Mouse (Mus musculus) cerebellum, adult 2 months (tissue): ENCODE results near the gene Ifitm6. TPM values are rescaled to one million over a fixed set of nuclear protein-coding genes. Genes with fewer than 3 reads are reported as not detected.
"Not testable (repeated sequence)": the region's sequence is repeated elsewhere in the genome, so short reads cannot be mapped to it uniquely, and the experiment has no call there.

Experiments used
- DNase-seq, 2 experiments: peaks; one replicate each; pipeline ENCODE4 v3.0.0; 2021
- H3K27ac ChIP-seq: fragments of 200-500 bp; 2 replicates; pipeline ENCODE4 v1.5.1; 2012; ENCODE audit warnings: low read length, control low read depth, inconsistent platforms; ENCODE audit not compliant: insufficient read depth
- H3K27me3 ChIP-seq: fragments of 200-500 bp; 2 replicates; pipeline ENCODE4 v1.6.1; 2012; ENCODE audit warnings: inconsistent platforms, mild to moderate bottlenecking, low read length, moderate library complexity; ENCODE audit not compliant: control insufficient read depth, insufficient read depth
- H3K4me1 ChIP-seq: fragments of 200-500 bp; 2 replicates; pipeline ENCODE4 v1.6.1; 2011; ENCODE audit warnings: low read length; ENCODE audit not compliant: control insufficient read depth, insufficient read depth
- H3K4me3 ChIP-seq: fragments of 200-500 bp; replicated peaks from 2 replicates; pipeline ENCODE3; 2011; ENCODE audit warnings: mild to moderate bottlenecking, low read depth, low read length, control low read depth; ENCODE audit not compliant: insufficient read depth
- CTCF ChIP-seq: fragments of 200-500 bp; IDR thresholded peaks from 2 replicates; pipeline ENCODE4 v1.5.1; 2011; ENCODE audit warnings: low read depth, mild to moderate bottlenecking, control low read depth, low read length, moderate library complexity, borderline replicate concordance; ENCODE audit not compliant: insufficient read depth
- POLR2A ChIP-seq: fragments of 200-500 bp; IDR thresholded peaks from 2 replicates; pipeline ENCODE4 v1.6.1; 2011; ENCODE audit warnings: low read length, control low read depth, borderline replicate concordance; ENCODE audit not compliant: insufficient read depth
- WGBS: fragments of 180-500 bp; shearing (Covaris S2); methylation state at CpG from one replicate; pipeline ENCODE4 v1.1.7; 2018; 5-methylcytosine and 5-hydroxymethylcytosine counted together
- polyA plus RNA-seq: library from polyadenylated mRNA; depleted of rRNA; stranded (reverse); fragments of >200 nt; gene quantifications from 2 replicates; pipeline ENCODE4 v1.2.3, GENCODE M21; 2012

Gene Ifitm6
- polyA plus RNA-seq, 1 experiment, result 0.56 TPM

DNA sequence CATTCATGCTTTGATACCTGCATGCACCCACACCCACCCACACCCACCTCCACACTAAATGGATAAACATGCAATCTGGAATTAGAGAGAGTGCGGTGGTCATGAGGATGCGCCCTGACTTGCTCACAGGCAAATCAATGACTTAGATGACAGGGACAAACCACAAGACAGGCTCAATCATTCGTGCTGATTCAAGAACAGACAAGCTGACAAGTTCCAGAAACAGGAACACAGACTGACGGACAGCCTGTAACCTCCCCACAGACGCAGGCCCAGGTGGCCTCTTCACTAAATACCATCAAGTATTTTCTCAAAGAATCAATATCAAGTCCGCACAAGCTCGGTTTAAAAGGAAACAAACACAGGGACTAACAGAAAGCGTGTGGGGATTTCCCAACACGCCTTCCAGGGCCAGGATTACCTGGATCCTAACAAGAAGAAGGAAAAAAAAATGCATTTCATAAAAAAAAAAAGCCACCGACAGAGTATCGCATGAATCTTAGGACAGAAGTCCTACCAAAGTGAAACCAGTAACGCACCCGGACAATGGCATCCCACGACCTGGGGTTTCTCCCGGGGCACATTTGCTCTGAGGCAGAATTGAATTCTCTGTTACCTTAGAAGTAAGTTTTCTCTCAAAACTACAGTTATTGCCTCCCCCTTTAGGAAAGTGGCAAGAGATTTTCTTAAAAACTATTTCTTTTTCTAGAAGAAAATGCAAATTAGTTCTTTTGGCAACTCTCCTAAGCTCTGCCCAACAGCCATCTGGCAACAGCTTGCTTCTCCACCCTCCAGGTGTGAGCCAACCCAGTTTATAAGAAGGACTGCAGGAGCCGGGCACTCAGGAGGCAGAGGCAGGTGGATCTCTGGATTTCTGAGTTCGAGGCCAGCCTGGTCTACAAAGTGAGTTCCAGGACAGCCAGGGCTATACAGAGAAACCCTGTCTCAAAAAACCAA lies 30.3 kb downstream of the Ifitm6 start:
- Histone ChIP-seq H3K4me3 (no peak overlapping the region), H3K4me1 (no peaks in the 10 kb centered on the region), H3K27ac (no peak overlapping the region), H3K27me3 (no peaks in the 10 kb centered on the region)
- WGBS, result 76% methylated on average over 17 of the region's 17 CpGs
- DNase-seq, result no peak
- no peak for TF ChIP-seq CTCF
- no peak for TF ChIP-seq POLR2A

DNA sequence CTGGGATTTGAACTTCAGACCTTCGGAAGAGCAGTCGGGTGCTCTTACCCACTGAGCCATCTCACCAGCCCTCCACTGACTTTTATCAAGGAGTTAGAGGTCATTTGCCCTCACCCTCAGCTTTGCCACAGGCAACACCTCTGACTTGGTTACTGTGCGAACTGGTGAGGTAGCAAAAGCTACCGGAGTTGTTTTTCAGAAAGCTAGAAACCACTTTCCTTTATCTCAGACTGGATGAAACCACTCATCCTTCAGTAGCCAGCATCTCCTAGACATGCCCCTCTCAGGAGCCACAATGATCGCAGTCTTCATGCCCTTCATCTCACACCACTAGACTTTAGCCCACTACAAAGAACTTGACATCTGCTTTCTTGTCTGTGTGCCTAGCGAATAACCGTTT lies 34.8 kb downstream of the Ifitm6 start:
- no peak overlapping the region for H3K4me3 ChIP-seq
- no peak for DNase-seq
- H3K27me3 ChIP-seq, result no peaks in the 10 kb centered on the region
- H3K4me1 ChIP-seq, result no peaks in the 10 kb centered on the region
- 92% methylated on average over 7 of the region's 7 CpGs for WGBS
- H3K27ac ChIP-seq, result no peak overlapping the region
- TF ChIP-seq POLR2A (no peak), CTCF (no peak)

DNA sequence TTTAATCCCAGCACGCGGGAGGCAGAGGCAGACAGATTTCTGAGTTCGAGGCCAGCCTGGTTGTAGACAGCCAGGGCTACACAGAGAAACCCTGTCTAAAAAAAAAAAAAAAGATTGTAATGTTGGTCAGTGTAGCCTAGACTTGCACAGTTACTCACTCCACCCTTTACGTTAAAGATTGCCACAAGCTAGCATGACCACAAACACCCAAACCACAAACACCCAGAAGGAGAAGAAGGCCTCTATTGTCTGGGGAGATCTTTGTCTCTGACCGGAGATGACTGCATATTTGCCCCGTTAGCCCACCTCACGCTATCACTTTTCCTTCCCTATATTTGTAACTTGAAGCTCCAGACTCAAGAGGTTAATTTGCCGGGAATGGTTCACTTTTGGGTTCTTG lies 36.0 kb downstream of the Ifitm6 start:
- TF ChIP-seq POLR2A (no peak), CTCF (no peak)
- Histone ChIP-seq H3K4me3 (no peak overlapping the region), H3K4me1 (no peaks in the 10 kb centered on the region), H3K27me3 (no peaks in the 10 kb centered on the region), H3K27ac (no peak overlapping the region)
- no peak for DNase-seq
- 95% methylated on average over 8 of the region's 8 CpGs for WGBS

DNA sequence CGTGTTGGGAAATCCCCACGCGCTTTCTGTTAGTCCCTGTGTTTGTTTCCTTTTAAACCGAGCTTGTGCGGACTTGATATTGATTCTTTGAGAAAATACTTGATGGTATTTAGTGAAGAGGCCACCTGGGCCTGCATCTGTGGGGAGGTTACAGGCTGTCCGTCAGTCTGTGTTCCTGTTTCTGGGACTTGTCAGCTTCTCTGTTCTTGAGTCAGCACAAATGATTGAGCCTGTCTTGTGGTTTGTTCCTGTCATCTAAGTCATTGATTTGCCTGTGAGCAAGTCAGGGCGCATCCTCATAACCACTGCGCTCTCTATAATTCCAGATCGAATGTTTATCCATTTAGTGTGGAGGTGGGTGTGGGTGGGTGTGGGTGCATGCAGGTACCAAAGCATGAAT lies 41.0 kb downstream of the Ifitm6 start:
- not testable (repeated sequence) for H3K4me1 ChIP-seq, H3K27me3 ChIP-seq, H3K4me3 ChIP-seq, H3K27ac ChIP-seq, DNase-seq
- 95% methylated on average over 9 of the region's 9 CpGs for WGBS

DNA sequence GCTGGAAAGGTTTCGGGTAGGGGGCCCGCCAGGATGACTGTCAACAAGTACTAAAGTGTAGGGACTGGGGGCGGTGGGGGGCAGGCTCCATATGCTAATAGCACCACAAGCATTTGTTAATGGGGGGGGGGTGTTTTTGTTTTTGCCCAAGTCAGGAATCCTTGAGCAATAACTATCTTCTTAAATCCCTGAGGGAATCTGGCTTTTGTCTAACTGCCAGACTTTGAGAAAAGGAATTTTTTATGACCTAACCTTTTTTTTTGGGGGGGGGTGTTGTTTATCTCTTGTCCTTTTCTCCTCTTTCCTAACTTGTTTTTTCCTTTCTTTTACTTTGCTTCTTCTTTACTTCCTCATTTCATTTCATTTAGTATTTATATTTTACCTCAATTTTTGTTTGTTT lies 42.3 kb downstream of the Ifitm6 start:
- TF ChIP-seq CTCF (no peak), POLR2A (no peak)

DNA sequence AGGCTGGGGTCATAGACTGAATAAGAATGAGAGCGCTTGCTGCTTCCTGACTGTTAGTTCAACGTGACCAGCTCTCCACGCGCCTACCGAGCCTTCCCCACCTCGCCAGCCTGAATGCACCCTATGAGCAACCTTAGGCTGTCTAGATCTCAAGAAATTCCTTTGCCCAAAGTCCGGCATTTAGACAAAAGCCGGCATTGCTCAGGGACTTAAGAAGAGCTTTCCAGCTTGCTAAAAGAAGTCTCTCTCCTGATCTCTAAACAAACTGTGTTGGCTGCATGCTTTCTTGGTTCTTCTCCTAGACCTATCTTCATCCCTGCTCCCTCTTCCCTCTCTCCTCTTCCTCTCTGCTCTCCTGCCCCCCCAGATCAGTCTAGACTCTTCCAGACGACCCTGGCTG lies 42.8 kb downstream of the Ifitm6 start:
- 20% methylated on average over 9 of the region's 9 CpGs for WGBS
- TF ChIP-seq CTCF, result no peak
- TF ChIP-seq POLR2A, result no peak

More for the DNA sequence above, 42.3 kb downstream of the Ifitm6 start:
- no peaks in the 10 kb centered on the region for H3K27me3 ChIP-seq
- H3K27ac ChIP-seq, result no peak overlapping the region
- no peaks in the 10 kb centered on the region for H3K4me1 ChIP-seq
- H3K4me3 ChIP-seq, result no peak overlapping the region
- 28% methylated on average over 3 of the region's 3 CpGs for WGBS
- no peak for DNase-seq

DNA sequence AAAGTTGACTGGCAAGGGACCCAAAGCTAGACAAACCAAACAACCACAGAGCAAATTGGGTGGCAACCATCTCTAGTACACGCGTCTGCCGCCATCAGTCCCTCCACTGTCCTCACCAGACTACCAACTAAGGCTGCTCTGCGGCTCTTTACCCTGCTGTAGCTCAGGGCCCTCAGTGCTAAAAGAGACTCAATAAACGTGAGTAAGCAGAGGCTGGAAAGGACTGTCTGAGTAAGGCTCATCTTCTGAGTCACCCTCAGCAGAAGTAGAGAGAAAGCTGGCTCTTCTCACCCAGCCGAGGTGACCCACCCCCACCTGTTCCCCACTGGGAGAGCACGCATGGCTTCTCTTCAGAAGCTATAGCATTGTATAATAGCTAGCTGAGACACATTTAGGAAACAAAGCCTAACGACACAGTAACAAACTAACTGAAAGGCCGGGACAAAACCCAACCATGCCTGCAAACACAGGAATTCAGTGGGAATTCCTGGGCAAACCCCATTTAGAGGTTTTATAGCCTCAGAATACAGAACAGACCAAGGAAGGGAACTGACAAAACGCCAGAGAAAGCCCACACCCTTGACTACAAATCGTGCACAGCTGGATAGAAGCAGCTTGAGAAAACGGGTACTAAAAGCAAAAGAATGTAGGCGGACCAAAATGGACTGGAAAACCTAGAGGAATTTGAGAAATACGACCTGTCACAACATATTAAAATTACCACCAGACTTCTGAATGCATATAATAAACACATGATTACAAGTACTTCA lies 44.1 kb downstream of the Ifitm6 start:
- no peak overlapping the region for H3K27ac ChIP-seq
- TF ChIP-seq POLR2A, result no peak
- no peak for TF ChIP-seq CTCF
- no peaks in the 10 kb centered on the region for H3K4me1 ChIP-seq
- no peak overlapping the region for H3K4me3 ChIP-seq
- WGBS, result 33% methylated on average over 14 of the region's 14 CpGs
- H3K27me3 ChIP-seq, result no peaks in the 10 kb centered on the region
- DNase-seq, result no peak

More for the DNA sequence above, 42.8 kb downstream of the Ifitm6 start:
- no peak for DNase-seq
- Histone ChIP-seq H3K4me1 (no peaks in the 10 kb centered on the region), H3K27ac (no peak overlapping the region), H3K27me3 (no peaks in the 10 kb centered on the region), H3K4me3 (no peak overlapping the region)
